Mouse (Mus musculus) skeletal muscle tissue, adult 2 months (tissue): ENCODE results near the gene Rela.
A peak's percentile ranks its signal among the peaks of the same experiment; 100 is the strongest.

Source experiments
- DNase-seq: peaks from one replicate; pipeline ENCODE4 v3.0.0-alpha.2; 2012; ENCODE audit warnings: low read depth, low spot score

Gene Rela

DNA sequence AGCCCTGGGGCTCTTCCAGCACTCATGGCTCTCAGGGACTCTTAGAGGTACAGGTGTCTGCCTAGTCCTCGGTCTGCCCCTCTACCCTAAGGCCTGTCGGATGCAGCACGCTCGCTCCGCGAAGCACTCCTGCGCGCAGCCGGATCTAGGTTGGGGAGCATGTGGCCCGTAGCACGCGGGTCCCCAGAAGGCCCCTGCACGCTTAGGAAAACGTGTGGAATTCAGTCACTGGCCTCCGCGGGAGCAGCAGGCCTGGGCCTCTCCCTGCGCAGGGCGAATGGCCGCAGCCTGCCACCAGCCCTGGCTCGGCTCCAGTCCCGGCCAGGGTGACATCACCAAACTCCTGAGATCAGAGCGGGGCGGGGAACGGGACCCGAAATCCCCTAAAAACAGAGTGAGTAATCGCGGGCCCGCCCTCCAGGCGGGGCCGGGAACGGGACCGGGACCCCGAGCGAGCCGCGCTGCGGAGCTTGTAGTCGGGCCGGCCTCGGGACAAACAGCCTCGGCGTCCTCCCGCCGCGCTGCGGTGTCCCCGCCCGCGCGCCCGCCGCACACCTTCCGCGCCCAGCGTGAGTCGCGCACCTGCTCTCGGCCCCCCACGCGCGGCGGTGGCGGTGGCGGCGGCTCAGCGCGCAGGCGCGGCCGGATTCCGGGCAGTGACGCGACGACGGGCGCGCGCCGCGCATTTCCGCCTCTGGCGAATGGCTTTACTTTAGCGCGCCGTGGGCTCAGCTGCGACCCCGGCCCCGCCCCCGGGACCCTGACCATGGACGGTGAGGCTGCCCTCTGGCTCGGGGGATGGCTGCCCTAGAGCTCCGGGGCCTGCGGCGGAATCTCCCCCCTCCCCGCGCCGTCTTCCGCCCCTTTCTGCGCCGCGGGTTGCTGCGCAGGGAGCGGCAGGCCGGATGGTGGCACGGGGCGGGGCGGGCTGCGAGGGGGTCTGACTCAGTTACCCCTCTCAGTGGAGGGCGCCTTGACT is at the start of gene Rela:
Gene Rela (plus strand): TSS at position 415 of the 979 bp plus-strand sequence.
- peak; percentile 91 for DNase-seq

DNA sequence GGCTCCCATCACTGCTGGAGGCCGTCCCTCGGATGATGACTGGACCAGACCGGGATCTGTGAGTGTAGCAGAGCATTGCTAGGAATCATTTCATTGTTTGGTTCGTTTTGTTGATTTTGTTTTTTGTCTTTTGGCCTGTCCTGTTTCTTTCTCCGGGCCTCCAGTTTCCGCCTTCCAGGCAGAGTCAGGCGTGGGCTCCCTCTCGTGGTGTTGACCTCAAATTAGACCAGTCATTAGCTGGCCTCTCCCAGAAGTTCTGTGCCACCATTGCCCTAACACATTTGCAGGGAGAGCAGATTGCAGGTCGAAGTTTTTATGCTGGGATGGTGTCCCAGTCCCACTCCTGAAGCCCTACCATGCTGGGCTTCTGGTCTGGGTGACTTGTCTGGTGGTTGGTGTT is 48.1 kb upstream of the Rela start:
- no peak for DNase-seq

DNA sequence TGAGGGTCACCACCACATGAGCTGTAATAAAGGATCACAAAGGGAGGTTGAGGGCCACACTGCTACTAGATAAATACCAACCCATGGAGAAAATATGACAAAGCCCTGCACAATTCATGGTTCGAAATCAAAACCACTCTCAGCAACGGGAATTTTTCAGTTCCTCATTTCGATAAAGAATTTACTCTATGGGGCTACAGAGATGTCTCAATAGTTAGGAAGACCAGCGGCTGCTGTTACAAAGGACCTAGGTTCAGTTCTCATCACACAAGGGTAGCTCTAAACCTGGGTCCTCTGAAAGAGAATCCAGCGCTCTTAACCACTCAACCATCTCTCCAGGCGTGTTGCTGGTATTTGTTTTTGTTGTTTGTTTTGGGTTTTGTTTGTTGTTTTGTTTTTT is 45.4 kb upstream of the Rela start:
- no peak for DNase-seq

DNA sequence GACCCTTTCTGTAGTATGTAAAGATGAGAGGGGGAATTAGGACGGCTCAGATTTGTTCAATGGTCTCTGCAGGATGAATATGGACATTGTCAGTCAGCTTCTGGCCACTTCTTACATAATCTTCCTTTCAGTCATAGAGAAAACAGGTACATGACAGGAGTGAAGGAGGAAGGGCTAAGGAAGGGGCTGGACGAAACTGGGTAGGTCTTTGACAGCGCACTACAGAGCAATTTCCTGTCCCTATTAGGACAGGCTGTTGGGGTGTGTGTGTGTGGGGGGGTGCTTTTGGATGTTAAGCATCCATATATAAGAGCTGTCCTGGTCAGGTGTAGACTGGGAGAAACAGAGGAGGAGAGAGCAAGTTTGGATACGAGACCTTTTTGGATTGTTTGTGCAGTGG is 38.1 kb upstream of the Rela start:
- DNase-seq = no peak

DNA sequence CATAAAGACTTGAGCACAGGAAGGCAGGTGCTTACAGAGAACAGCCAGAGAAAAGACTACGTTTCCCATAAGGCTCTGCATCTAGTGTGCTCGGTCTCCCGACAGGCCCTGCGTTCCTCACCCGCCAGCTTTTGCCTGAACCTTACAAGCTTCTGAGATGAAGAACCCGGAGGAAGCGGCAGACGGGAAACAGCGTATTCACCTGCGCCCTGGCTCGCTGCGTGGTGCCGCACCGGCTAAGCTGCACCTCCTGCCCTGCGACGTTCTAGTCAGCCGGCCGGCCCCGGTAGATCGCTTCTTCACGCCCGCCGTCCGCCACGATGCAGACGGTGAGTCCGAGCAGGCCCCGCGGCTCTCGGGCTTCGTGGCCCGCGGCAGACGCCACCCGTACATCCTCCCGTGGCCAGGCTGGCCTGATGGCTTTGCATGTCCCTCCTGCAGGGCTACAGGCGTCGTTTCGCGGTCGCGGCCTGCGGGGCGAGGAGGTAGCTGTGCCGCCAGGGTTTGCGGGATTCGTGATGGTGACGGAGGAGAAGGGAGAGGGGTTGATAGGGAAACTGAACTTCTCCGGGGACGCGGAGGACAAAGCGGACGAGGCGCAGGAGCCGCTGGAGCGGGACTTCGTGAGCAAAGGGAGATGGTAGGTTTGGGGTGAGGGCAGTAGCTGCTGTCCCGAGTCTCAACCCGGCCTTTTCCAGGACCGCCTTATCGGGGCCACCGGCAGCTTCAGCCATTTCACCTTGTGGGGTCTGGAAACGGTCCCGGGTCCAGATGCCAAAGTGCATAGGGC is 35.3 kb upstream of the Rela start, which contains the start of gene Rnaseh2c:
Gene Rnaseh2c (plus strand): TSS at position 122 of the 790 bp plus-strand sequence.
- peak; percentile 63 for DNase-seq

DNA sequence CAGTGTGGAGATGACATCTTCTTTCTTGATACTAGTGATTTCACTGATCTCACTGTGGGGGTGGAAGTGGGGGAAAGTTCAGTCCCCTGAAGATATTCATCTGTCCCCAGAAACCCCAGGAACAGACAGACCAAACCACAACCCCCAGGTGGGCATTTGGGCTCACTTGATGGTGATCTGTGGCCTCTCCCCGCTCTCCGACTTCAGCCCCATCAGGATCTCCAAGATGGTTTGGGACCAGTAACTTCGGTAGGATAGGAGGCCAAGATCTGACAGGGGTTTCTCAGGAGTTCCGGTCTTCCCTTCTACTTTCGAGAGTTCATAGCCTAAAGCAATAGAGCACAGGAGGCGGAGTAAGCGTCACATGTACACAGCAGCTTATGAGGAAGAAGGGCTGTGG is 33.6 kb upstream of the Rela start:
- no peak for DNase-seq

DNA sequence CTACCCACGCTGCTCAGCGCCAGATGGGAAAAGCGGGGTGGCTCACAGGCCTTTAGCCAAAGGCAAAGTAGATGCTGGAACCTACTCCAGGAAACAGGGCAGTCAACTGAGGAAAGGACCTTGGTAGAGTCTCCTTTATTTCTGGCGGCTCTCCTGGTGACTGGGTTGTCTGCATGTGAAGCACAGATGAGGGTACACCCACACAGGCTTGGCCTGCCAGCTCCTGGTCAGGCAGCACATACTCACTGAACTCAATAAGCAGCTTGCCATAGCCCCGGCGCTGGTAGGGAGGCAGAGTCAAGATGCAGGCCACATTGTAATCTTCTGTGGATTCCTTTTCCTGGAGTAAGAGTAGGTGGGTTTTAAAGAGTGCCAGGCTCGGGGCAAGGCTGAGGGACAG is 32.2 kb upstream of the Rela start:
- DNase-seq = no peak

DNA sequence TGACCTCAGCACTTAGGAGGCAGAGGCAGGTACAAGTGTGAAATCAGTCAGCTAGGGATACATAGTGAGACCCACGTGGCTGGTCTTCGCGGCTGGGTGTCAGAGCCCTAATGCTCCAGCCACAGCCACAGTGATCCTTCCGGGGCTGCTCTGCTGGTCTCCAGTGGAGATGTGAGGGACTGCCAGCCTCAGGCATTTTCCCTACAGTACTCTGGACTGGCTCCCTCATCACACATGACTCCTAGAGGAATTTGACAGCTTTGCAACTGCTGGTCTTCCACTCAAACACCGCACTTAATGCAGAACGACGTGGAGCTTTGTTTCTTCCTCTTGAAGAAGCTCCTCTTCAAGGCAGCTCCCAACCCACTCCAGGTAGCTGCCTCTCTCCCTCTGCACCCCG is 31.1 kb upstream of the Rela start:
- no peak for DNase-seq

DNA sequence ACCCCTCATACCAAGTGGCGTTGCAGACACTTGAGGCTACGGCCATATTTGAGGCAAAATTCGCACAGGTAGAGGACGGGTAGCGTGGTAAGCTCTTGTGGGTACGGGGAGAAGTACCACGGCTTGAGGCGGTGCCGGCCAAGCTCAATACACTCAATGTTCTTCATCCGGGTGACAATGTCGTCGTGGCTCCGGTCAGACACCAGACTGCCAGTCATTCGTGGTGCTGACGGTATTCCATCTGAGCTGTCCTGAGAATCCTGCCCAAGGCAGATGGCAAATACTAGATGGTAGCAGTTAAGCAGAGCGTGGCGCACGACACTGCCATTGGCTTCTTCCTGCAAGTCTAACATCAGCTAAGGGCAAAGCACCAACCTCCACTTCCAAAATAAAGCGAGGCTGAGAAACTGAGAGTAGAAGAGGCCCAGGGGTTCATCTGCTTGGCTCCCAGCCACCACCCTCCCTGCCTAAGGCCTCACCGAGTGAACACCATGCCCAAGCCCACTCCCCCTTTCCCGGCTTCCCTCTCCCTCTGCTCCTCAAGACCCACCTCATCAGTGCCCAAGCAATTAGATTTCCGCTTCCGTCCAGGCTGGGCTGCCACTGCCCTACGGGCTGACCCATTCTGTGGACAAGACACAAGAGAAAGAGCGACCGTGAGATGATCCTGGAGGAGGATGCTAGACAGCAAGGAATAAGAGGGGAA is 29.4 kb upstream of the Rela start:
- DNase-seq = no peak

DNA sequence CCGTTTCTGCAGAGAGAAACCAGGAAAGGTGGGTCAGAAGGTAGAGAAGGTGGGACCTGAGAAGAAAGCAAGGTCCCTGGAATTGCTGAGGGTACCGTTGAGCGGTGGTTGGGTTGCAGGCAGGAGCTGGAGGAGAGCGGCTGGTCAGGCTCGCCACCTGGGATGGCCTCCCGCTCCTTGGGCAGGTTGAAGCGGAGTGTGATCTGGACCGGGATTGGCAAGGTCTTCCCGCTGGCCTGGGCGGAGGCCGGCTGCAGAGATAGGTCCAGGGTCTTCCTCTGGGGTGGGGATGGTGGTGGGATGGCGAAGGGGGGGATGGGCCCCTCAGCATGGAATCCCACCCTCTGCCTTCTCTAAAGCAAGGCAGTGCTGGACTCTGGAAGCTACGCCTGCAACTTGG is 28.6 kb upstream of the Rela start:
- DNase-seq = no peak

DNA sequence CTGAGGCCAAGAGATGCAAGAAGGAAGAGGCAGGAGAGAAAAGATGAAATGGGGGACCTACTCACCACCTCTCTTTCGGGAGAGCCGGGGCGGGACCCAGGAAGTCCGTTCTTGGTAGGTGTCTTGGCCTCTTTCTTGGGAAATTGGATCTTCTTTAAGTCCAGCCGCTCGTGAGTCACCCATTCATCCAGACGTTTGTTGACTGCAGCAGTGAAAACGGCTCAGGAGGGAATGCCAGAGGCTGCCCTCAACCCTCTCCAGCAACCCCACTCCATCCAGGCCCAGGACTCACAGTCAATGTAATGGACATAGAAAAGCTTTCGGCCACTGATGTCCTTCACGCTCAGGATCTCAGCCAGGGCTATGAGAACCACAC is 28.1 kb upstream of the Rela start:
- no peak for DNase-seq

DNA sequence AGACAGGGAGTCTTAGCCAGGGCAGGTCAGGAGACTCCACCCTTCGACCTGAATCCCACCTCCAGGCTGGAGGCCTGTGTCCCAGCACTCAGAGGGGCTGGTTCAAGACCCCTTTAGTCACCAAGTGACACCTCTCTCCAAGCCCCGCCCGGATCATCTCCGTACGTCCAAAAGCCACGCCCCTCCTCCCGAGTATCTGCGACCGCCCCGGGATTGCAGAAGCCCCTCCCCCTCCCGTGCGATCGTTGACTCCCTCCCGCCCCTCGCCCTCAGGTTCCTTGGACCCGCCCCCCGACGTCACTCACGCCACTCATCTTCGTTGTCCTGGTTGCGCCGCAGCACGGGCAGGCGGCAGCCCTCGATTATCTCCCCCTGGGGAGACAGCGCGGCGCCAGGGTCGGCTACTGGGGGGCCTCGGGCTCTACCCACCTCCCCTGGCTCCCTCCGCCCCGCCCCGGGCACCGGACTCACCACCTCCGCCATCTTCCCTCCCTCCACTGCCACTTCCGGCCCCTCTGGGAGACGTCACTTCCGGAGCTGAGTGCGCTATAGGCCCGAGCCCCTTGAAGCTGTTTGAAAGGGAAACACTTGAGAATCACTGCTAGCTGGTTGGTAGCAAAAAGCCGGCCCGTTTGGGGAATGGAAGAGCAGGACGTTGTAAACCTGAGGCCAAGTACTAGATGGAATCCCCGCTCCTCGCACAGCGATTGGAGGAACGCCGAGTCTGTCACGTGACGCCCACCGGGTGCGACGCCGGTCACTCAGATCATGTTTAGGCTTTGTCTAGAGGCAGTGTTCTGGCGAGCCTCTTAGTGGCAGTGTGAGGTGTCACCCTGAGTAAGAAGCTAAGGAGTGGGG is 27.5 kb upstream of the Rela start, which contains the start of gene Kat5:
Gene Kat5 (minus strand): TSS at position 691 of the 858 bp plus-strand sequence.
- DNase-seq = peak; percentile 82

DNA sequence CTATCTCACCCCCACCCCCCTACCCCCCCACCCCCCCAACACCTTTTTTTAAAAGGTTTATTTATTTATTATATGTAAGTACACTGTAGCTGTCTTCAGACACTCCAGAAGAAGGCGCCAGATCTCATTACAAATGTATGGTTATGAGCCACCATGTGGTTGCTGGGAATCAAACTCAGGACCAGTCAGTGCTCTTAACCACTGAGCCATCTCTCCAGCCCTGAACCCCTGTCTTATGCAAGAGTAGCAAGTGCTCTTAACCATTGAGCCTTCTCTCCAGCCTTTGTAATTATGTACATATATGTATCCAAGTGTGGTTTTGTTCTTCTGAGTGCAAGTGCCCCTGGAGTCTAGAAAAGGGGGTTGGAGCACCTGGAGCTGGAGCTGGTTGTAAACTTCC is 25.3 kb upstream of the Rela start:
- no peak for DNase-seq

DNA sequence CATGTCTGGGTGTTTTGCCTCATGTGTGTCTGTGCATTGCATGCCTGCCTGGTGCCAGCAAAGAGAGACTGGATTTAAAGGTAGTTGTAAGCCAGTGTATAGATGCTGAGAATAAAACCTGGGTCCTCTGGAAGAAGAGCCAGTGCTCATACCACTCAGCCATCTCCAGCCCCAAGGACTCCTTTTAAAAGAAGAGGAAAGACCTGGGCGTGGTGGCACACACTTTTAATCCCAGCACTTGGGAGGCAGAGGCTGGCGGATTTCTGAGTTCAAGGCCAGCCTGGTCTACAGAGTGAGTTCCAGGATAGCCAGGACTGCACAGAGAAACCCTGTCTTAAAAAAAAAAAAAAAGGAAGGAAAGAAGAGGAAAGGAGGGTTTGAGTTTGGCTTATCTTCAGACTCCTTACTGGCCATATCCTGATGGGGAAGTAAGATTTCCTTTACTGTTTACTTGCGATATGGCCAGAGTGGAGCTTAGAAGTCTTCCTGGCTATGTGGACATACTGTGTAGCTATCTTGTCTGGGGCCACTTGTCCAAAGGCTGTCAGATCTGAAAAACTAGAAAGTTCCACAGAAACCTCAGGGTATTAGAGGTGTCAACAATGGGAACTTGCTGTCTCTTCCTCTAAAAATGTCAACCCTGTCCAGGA is 24.4 kb upstream of the Rela start:
- DNase-seq = no peak

DNA sequence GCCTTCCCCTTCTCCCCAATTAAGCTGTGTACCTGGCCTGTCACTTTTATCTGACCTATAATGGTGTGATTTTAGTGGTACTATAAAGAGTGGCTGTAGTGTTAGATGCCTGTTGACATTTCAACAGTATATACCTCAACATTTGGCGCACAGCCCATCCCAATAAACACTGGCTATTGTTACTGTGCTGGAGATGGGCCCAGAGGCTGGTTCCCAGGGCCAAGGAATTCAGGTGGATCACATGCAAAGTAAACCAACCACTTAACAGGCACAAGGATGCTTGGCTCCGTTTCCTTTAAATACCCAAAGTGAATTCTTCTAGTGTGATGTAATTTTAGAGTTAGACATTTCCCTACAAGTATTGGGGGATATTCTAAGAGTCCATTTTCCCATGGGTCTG is 22.3 kb upstream of the Rela start:
- DNase-seq = no peak

DNA sequence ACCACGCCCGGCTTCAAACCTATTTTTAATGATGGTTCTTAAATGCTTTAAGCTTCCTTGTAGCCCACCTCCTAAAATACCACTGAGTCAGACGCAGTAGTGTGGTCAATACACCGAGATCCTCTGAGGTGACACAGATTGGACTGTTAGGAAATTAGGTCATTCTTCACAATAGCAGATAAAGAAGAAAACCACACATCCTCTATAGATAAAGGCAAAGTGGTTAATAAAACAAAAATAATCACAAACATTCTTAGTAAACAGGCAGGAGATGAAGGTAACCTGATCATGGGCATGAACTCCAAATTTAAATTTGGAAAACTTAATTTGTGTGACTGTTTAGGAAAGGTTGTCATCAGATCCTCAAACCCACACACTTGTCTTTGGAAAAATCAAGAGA is 17.3 kb upstream of the Rela start:
- DNase-seq = no peak

DNA sequence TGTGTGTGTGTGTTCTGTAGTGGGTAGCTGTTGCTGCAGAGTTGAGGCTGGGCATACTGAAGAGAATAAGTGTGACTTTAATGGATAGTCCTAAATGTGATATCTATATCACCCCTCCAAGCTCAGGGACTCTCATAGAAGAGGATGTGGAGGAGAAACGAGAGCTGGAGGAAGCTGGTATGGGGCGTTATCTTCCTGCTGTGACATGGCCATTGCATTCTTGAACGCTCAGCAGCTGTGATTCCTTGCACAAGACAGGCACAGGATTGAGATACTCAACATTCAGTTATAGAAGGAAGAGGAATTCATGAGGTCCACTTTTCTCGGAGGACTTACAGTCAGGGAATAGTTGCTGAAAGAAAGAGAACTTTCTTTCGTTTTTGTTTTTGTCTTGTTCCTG is 15.4 kb upstream of the Rela start:
- no peak for DNase-seq

DNA sequence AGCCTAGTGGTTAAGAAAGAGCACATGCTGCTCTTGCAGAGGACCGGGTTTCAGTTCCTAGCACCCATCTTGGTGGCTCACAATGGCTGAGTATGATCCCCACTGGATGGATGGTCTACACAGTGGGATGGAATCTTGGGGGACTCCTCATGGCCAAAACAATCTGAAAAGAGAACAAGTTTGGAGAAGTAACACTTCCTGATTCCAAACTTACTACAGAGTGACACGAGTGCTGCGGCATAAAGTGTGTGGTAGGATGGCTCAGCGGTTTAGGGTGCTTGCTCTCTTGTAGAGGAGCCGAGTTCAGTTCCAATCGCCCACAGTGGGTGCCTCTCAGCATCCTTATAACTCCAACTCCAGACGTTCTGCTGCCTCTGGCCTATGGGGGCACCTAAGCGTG is 12.0 kb upstream of the Rela start:
- DNase-seq = no peak

DNA sequence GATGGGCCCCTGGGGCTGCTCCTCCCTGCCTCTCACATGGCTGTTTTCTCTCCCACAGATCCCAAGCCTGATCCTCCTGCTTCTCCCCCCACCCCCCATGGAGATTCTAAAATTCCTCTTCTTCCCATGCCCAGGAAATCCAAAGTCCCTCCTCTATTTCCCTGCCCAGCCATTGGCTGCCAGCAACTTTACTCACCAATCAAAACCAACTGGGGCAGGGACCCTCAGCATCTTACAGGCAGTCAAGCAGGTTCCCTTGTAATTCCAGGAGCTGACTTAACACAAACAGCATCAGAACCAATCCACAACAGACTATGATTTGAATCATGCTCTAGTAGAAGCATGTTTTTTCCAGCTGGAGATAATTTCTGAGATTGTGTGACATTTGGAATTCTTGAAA is 7.4 kb upstream of the Rela start:
- DNase-seq = no peak

DNA sequence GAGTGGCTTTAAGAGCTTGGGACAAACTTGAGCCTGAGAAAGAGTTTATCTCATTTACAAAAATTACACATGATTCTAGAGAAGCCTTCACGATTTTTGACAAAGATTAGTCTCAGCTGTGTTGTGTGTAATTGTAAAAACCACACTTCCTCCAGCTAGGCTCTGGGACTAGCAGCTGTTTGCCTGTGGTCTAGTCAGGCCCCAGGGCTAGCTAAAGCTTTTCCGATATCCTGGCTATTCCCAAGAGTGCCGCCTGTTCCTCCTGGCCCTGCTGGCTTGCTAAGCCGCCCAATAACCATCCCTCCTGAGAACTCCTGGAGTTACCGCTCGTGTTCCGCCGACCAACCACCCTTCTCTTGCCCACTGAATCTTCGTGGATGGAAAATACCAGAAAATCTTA is 5.2 kb upstream of the Rela start:
- no peak for DNase-seq
